Mouse (Mus musculus): ENCODE measurements around the gene Klf14.

The Klf14 gene

GRCm38 (mm10) chr6:30958736-30959540, at the start of gene Klf14:
Gene Klf14, minus strand, starts transcription at chr6:30959078.
- DNase-seq (ENCODE audit: low read depth, low spot score), result no peak

GRCm38 (mm10) chr6:31006111-31006600, 47.3 kb upstream of the Klf14 start:
- no peak for DNase-seq (ENCODE audit: low read depth, low spot score)

GRCm38 (mm10) chr6:30986393-30986792, 27.5 kb upstream of the Klf14 start:
- DNase-seq (ENCODE audit: low read depth, low spot score), result no peak

- no peak for DNase-seq (ENCODE audit: low read depth, low spot score)
These were observed 24.1 kb upstream of the Klf14 start for GRCm38 (mm10) chr6:30983021-30983420.

- DNase-seq (ENCODE audit: low read depth, low spot score), result peak; percentile 41
These were observed 23.6 kb upstream of the Klf14 start for GRCm38 (mm10) chr6:30982372-30982980.

- DNase-seq (ENCODE audit: low read depth, low spot score), result no peak
These were observed 22.5 kb upstream of the Klf14 start for GRCm38 (mm10) chr6:30981351-30981750.

GRCm38 (mm10) chr6:30978615-30979014, 19.7 kb upstream of the Klf14 start:
- no peak for DNase-seq (ENCODE audit: low read depth, low spot score)

- no peak for DNase-seq (ENCODE audit: low read depth, low spot score)
These were observed 13.2 kb upstream of the Klf14 start for GRCm38 (mm10) chr6:30972121-30972520.

- no peak for DNase-seq (ENCODE audit: low read depth, low spot score)
These were observed 818 bp downstream of the Klf14 start for GRCm38 (mm10) chr6:30957784-30958735.

GRCm38 (mm10) chr6:30939264-30939663, 19.6 kb downstream of the Klf14 start:
- DNase-seq (ENCODE audit: low read depth, low spot score), result no peak

GRCm38 (mm10) chr6:30922821-30923220, 36.1 kb downstream of the Klf14 start:
- peak; percentile 36 for DNase-seq (ENCODE audit: low read depth, low spot score)

- peak; percentile 40 for DNase-seq (ENCODE audit: low read depth, low spot score)
These were observed 37.1 kb downstream of the Klf14 start for GRCm38 (mm10) chr6:30921826-30922225.

- peak; percentile 67 for DNase-seq (ENCODE audit: low read depth, low spot score)
These were observed 37.8 kb downstream of the Klf14 start for GRCm38 (mm10) chr6:30920834-30921675.

- no peak for DNase-seq (ENCODE audit: low read depth, low spot score)
These were observed 43.4 kb downstream of the Klf14 start, which contains the start of gene Tsga13 for GRCm38 (mm10) chr6:30915473-30915872. Gene Tsga13, minus strand, starts transcription at chr6:30915573.

GRCm38 (mm10) chr6:30907970-30908369, 50.9 kb downstream of the Klf14 start:
- no peak for DNase-seq (ENCODE audit: low read depth, low spot score)
